Mouse (Mus musculus) heart, embryonic 10.5 days (tissue): ENCODE measurements around the gene Tceal8. TPM values are rescaled to one million over a fixed set of nuclear protein-coding genes. Genes with fewer than 3 reads are reported as not detected.
"Not testable (repeated sequence)": the region's sequence is repeated elsewhere in the genome, so short reads cannot be mapped to it uniquely, and the experiment has no call there.

Experiments used
- DNase-seq: peaks from one replicate; pipeline ENCODE4 v3.0.0-alpha.2; 2017; ENCODE audit warnings: low spot score
- H3K27ac ChIP-seq: fragments of 300-500 bp; sonication (generic); 2 replicates; pipeline ENCODE4 v1.5.1; 2016; ENCODE audit warnings: mild to moderate bottlenecking
- H3K27me3 ChIP-seq: fragments of 300-500 bp; sonication (generic); 2 replicates; pipeline ENCODE4 v1.6.1; 2016; ENCODE audit warnings: mild to moderate bottlenecking; ENCODE audit not compliant: poor library complexity, insufficient read depth, severe bottlenecking
- H3K36me3 ChIP-seq: fragments of 300-500 bp; sonication (generic); 2 replicates; pipeline ENCODE4 v1.6.1; 2016; ENCODE audit warnings: mild to moderate bottlenecking, moderate library complexity
- H3K4me1 ChIP-seq: fragments of 300-500 bp; sonication (generic); 2 replicates; pipeline ENCODE4 v1.6.1; 2016; ENCODE audit warnings: mild to moderate bottlenecking
- H3K4me3 ChIP-seq: fragments of 300-500 bp; sonication (generic); 2 replicates; pipeline ENCODE4 v1.5.1; 2016; ENCODE audit warnings: mild to moderate bottlenecking, moderate library complexity
- H3K9me3 ChIP-seq: fragments of 300-500 bp; sonication (generic); 2 replicates; pipeline ENCODE4 v1.6.1; 2016; ENCODE audit warnings: mild to moderate bottlenecking, moderate library complexity
- WGBS: fragments of 180-500 bp; shearing (Covaris S2); methylation state at CpG from one replicate; pipeline ENCODE4 v1.1.7; 2016; 5-methylcytosine and 5-hydroxymethylcytosine counted together
- polyA plus RNA-seq: library from polyadenylated mRNA; unstranded; fragments of >200 nt; fragmentation: Nextera tagmentation; extraction: Ambion mirVana; gene quantifications from 2 replicates; pipeline ENCODE4 v1.2.1, GENCODE M21; 2016

Tceal8 gene
- polyA plus RNA-seq, result 256 and 309 TPM in 2 replicates

- DNase-seq, result peak; percentile 94
- WGBS, result 9% methylated on average over 10 of the region's 10 CpGs
- H3K36me3 ChIP-seq, result no peaks in the 10 kb centered on the region
- H3K27ac ChIP-seq, result peak within 1 kb of the TSS; percentile 90
- H3K4me3 ChIP-seq, result peak within 1 kb of the TSS; percentile 65
- no peaks in the 10 kb centered on the region for H3K4me1 ChIP-seq
- H3K27me3 ChIP-seq, result 0 out of 2 replicates have a peak, but pooled peaks cover 3% of the 10 kb centered on the region
- no peaks in the 10 kb centered on the region for H3K9me3 ChIP-seq
These were observed at the start of gene Tceal8 for GRCm38 (mm10) chrX:136172118-136172551. Tceal8 (minus strand) TSS chrX:136172342.

GRCm38 (mm10) chrX:136216303-136216702, 44.2 kb upstream of the Tceal8 start:
- Histone ChIP-seq H3K4me3 (no peak overlapping the region), H3K27me3 (no peaks in the 10 kb centered on the region), H3K27ac (no peak overlapping the region), H3K4me1 (no peaks in the 10 kb centered on the region), H3K36me3 (no peaks in the 10 kb centered on the region), H3K9me3 (no peaks in the 10 kb centered on the region)
- WGBS, result 66% methylated on average over 1 of the region's 1 CpGs
- DNase-seq, result no peak

DNA sequence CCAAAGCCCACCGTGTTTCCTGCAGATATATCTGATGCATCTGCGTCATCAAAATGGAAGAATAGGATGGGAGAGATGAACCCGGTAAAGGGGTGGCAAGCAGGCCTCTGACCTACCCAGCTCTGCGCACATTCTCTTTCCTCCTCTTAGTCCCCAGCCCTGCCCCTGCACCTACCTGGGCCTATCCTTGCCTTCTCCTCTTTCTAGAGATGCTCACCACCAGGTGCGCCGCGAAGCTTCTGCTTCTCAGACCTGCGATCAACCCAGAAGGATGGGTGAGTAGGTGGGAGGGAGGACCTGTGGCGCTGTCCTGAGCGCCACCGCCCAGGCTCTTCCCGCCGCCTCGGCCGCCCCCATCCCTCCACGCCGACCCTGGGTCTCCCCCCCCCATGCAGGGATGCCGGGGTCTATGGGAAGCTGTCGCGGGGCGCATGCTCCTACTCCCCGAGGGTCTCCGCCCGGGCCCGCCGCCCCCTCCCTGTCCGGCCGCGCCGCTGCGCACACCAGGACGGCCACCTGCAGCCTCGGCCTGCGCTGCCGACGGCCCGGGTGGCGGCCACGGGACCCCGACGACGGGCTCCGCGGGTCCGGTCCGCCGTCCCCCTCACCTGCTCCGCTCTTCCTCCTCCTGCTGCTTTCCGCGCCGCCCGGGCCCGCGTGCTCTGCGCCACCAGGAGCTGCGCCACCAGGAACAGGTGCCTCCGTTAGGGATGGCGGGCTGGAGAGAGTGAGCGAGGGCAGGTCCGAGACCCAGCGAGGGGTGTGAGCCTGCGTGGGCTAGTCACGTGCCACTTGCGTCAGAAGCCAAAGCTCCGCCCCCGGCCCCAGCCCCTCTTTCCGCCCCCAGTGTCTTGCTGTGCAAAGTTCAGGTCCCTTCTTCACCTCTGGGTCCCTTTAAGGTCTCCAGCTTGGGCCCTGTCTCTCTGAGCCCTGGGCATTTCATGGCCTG, 42.9 kb upstream of the Tceal8 start, which contains the start of the genes Tceal7 and Bex1:
Gene Tceal7, plus strand, starts transcription at position 51 of the 949 bp plus-strand sequence.
Gene Bex1, minus strand, starts transcription at position 785 of the 949 bp plus-strand sequence.
- not testable (repeated sequence) for DNase-seq
- WGBS, result 24% methylated on average over 15 of the region's 67 CpGs

GRCm38 (mm10) chrX:136213396-136213795, 41.3 kb upstream of the Tceal8 start:
- Histone ChIP-seq H3K4me3 (no peak overlapping the region), H3K4me1 (no peaks in the 10 kb centered on the region), H3K27me3 (no peaks in the 10 kb centered on the region), H3K36me3 (no peaks in the 10 kb centered on the region), H3K9me3 (no peaks in the 10 kb centered on the region), H3K27ac (no peak overlapping the region)
- DNase-seq, result no peak
- 46% methylated on average over 2 of the region's 2 CpGs for WGBS

More for the DNA sequence above, 42.9 kb upstream of the Tceal8 start, which contains the start of the genes Tceal7 and Bex1:
- H3K36me3 ChIP-seq, H3K27me3 ChIP-seq, H3K9me3 ChIP-seq, H3K4me1 ChIP-seq: not testable (repeated sequence)
- 0 out of 2 replicates have a peak within 1 kb of the TSS, but pooled peaks have one; percentile 67 for H3K27ac ChIP-seq
- H3K4me3 ChIP-seq, result peak within 1 kb of the TSS; percentile 55

GRCm38 (mm10) chrX:136204406-136204805, 32.3 kb upstream of the Tceal8 start:
- H3K36me3 ChIP-seq, result no peaks in the 10 kb centered on the region
- DNase-seq, result no peak
- H3K27me3 ChIP-seq, result no peaks in the 10 kb centered on the region
- no peaks in the 10 kb centered on the region for H3K9me3 ChIP-seq
- no peaks in the 10 kb centered on the region for H3K4me1 ChIP-seq
- 70% methylated on average over 6 of the region's 6 CpGs for WGBS
- H3K27ac ChIP-seq, result no peak overlapping the region
- H3K4me3 ChIP-seq, result no peak overlapping the region

GRCm38 (mm10) chrX:136203664-136204066, 31.5 kb upstream of the Tceal8 start, which contains the start of gene Tceal5:
Tceal5 (minus strand) TSS chrX:136203876.
- Histone ChIP-seq H3K4me1 (no peaks in the 10 kb centered on the region), H3K4me3 (peak within 1 kb of the TSS; percentile 57), H3K27ac (peak within 1 kb of the TSS; percentile 73), H3K27me3 (no peaks in the 10 kb centered on the region), H3K9me3 (no peaks in the 10 kb centered on the region), H3K36me3 (no peaks in the 10 kb centered on the region)
- 23% methylated on average over 9 of the region's 9 CpGs for WGBS
- peak; percentile 88 for DNase-seq

DNA sequence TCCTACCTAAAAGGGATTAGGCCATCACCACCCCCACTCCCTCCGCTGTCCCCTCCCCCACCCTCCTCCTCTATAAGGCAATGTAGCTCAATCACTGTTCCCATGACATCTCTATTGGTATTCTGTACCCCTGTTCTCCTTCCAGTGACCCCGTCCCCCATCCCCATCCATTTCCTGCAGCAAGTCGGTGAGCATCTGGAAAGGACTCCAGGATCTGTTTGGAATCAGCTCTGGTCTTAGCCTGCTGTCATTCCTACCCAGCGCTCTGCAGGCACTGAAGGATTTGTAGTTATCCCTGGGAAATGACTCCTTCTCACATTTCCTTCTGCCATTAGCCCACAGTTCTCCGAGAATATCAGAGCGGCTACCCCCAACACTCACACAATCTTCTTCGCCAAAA, 31.1 kb upstream of the Tceal8 start:
- H3K4me1 ChIP-seq, result no peaks in the 10 kb centered on the region
- no peaks in the 10 kb centered on the region for H3K9me3 ChIP-seq
- H3K4me3 ChIP-seq, result peak overlapping the region; percentile 57
- H3K27ac ChIP-seq, result peak overlapping the region; percentile 73
- DNase-seq, result peak; percentile 74
- H3K27me3 ChIP-seq, result no peaks in the 10 kb centered on the region
- 24% methylated on average over 7 of the region's 7 CpGs for WGBS
- H3K36me3 ChIP-seq, result no peaks in the 10 kb centered on the region

- Histone ChIP-seq H3K4me1 (no peaks in the 10 kb centered on the region), H3K9me3 (no peaks in the 10 kb centered on the region), H3K27ac (no peak overlapping the region), H3K4me3 (no peak overlapping the region), H3K36me3 (no peaks in the 10 kb centered on the region), H3K27me3 (no peaks in the 10 kb centered on the region)
- 63% methylated on average over 1 of the region's 1 CpGs for WGBS
- DNase-seq, result no peak
These were observed 24.7 kb upstream of the Tceal8 start for GRCm38 (mm10) chrX:136196873-136197272.

DNA sequence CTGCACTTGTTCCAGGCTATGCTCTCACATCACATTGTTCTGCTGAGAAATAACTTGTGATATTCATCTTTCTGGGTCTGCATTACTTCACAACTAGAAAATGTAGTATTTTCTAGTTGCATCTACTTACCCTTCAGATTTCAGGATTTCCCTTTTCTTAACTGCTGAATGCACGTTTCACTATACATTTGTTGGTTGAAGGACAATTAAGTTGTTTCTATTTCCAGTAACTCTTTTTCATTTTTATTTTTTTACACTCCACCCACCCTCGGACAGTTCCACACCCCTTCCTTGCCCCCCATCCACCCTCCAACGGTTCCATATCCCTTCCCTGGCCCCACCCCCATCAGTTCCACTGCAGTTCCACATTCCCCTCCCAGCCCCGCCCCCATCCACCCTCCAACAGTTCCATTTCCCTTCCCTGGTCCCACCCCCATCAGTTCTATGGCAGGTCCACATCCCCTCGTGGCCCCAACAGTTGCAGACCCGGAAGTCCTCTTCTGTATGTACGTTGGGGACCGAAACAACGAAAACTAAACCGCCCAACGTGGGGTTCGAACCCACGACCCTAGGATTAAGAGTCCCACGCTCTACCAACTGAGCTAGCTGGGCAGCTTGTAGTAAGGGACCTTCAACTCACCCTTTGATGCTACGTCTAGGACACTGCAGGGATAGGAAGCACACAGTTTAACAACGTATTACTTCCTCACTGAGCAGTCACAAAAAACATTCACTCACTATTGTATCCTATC, 23.2 kb upstream of the Tceal8 start:
- no peaks in the 10 kb centered on the region for H3K9me3 ChIP-seq
- H3K4me1 ChIP-seq, result no peaks in the 10 kb centered on the region
- no peak overlapping the region for H3K27ac ChIP-seq
- no peaks in the 10 kb centered on the region for H3K36me3 ChIP-seq
- no peak for DNase-seq
- WGBS, result 81% methylated on average over 16 of the region's 16 CpGs
- H3K4me3 ChIP-seq, result no peak overlapping the region
- H3K27me3 ChIP-seq, result no peaks in the 10 kb centered on the region

DNA sequence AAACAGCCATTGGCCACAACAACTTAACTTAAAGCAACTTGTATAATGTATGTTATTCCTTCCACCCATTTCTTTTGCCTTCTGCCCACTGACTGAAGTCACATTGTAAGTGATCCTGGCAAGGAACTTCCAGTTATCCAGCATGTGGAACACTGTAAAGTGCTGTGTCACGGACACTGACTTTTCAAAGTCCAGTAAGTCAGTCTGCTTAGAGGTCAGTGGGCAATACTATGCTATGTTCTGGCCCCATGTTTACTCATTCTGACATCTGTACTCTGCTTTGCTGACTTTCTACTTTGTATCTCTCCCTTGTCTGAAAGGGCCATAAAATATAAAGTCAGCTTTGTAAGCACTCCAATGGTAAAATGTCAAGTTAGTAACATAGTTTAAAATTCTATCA, 11.0 kb upstream of the Tceal8 start:
- Histone ChIP-seq H3K9me3 (no peaks in the 10 kb centered on the region), H3K27ac (no peak overlapping the region), H3K27me3 (no peaks in the 10 kb centered on the region), H3K4me1 (no peaks in the 10 kb centered on the region), H3K4me3 (no peak overlapping the region), H3K36me3 (no peaks in the 10 kb centered on the region)
- no peak for DNase-seq
- WGBS, result 75% methylated on average over 1 of the region's 1 CpGs

DNA sequence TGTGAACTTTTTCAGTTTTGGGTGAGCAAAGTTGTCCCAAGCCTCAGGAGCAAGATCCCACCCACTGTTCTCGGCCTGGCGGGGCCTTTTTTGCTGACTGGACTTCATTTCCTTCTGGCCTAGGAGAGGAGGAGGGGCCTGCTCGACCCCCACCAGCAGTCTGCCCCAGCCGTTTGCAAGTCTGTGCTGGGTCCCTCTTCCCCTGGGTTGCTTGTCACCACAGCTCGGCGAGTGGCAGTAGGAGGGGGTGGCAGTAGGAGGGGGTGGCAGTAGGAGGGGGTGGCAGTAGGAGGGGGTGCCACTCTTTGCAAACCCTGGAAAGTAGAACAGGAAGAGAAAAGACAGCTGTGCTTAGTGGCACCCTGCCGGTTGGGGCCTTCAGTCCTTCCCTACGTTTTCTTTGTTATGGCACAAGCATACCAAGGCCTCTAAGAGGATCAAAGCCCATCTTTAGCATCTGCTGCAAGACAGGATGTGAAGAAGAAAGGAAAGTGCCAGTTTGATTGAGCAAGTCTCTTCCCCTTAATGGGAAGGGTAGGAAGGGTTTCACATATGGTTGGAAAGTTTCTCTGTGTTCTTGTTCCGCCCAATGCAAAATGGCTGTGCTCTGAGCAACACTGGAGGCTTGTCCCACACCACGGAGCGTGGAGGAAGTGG, 8.9 kb upstream of the Tceal8 start:
- no peaks in the 10 kb centered on the region for H3K36me3 ChIP-seq
- no peaks in the 10 kb centered on the region for H3K9me3 ChIP-seq
- no peaks in the 10 kb centered on the region for H3K4me1 ChIP-seq
- 20% methylated on average over 11 of the region's 11 CpGs for WGBS
- DNase-seq, result no peak
- peak overlapping the region; percentile 47 for H3K27ac ChIP-seq
- H3K27me3 ChIP-seq, result 0 out of 2 replicates have a peak, but pooled peaks cover 2% of the 10 kb centered on the region
- no peak overlapping the region for H3K4me3 ChIP-seq

- Histone ChIP-seq H3K4me1 (no peaks in the 10 kb centered on the region), H3K27ac (peak overlapping the region; percentile 90), H3K4me3 (peak overlapping the region; percentile 65), H3K36me3 (no peaks in the 10 kb centered on the region), H3K27me3 (0 out of 2 replicates have a peak, but pooled peaks cover 3% of the 10 kb centered on the region), H3K9me3 (no peaks in the 10 kb centered on the region)
- DNase-seq, result no peak
- WGBS, result 27% methylated on average over 10 of the region's 10 CpGs
These were observed 644 bp upstream of the Tceal8 start for GRCm38 (mm10) chrX:136172786-136173185.
